Mouse (Mus musculus): ENCODE measurements around the gene Bahd1.

The Bahd1 gene

GRCm38 (mm10) chr2:118899981-118900825, at the start of gene Bahd1:
Bahd1 (plus strand) TSS chr2:118900377.
- DNase-seq, result peak; percentile 45

GRCm38 (mm10) chr2:118851756-118852155, 48.4 kb upstream of the Bahd1 start:
- no peak for DNase-seq

GRCm38 (mm10) chr2:118861454-118862339, 38.5 kb upstream of the Bahd1 start, which contains the start of gene Ivd:
Ivd (plus strand) TSS chr2:118861954.
- peak; percentile 89 for DNase-seq

- no peak for DNase-seq
Measured at GRCm38 (mm10) chr2:118862340-118862675, 37.9 kb upstream of the Bahd1 start.

- DNase-seq, result no peak
Measured at GRCm38 (mm10) chr2:118870601-118871000, 29.6 kb upstream of the Bahd1 start.

GRCm38 (mm10) chr2:118871032-118871431, 29.1 kb upstream of the Bahd1 start:
- no peak for DNase-seq

GRCm38 (mm10) chr2:118873018-118873417, 27.2 kb upstream of the Bahd1 start:
- no peak for DNase-seq

- peak; percentile 25 for DNase-seq
Measured at GRCm38 (mm10) chr2:118873890-118874430, 26.2 kb upstream of the Bahd1 start.

GRCm38 (mm10) chr2:118875316-118875715, 24.9 kb upstream of the Bahd1 start:
- DNase-seq, result no peak

- no peak for DNase-seq
Measured at GRCm38 (mm10) chr2:118876453-118876852, 23.7 kb upstream of the Bahd1 start.

GRCm38 (mm10) chr2:118881019-118881418, 19.2 kb upstream of the Bahd1 start:
- no peak for DNase-seq

- no peak for DNase-seq
Measured at GRCm38 (mm10) chr2:118881956-118882355, 18.2 kb upstream of the Bahd1 start.

- peak; percentile 81 for DNase-seq
Measured at GRCm38 (mm10) chr2:118882840-118883679, 17.1 kb upstream of the Bahd1 start.

GRCm38 (mm10) chr2:118887440-118887839, 12.7 kb upstream of the Bahd1 start:
- no peak for DNase-seq

GRCm38 (mm10) chr2:118887845-118888548, 12.2 kb upstream of the Bahd1 start:
- no peak for DNase-seq

- no peak for DNase-seq
Measured at GRCm38 (mm10) chr2:118891173-118891572, 9.0 kb upstream of the Bahd1 start.

- DNase-seq, result peak; percentile 57
Measured at GRCm38 (mm10) chr2:118895990-118896913, 3.9 kb upstream of the Bahd1 start.

- no peak for DNase-seq
Measured at GRCm38 (mm10) chr2:118896914-118897291, 3.3 kb upstream of the Bahd1 start.

GRCm38 (mm10) chr2:118897392-118897791, 2.8 kb upstream of the Bahd1 start:
- DNase-seq, result peak; percentile 24

- peak; percentile 26 for DNase-seq
Measured at GRCm38 (mm10) chr2:118897808-118898207, 2.4 kb upstream of the Bahd1 start.

GRCm38 (mm10) chr2:118898771-118899170, 1.4 kb upstream of the Bahd1 start:
- DNase-seq, result no peak

Measured in cerebellum, adult 11 months (tissue).